Mouse (Mus musculus) gastrocnemius, postnatal 4 days (tissue): Measurements from ENCODE around the gene Exosc5. TPM values are rescaled to one million over a fixed set of nuclear protein-coding genes. Genes with fewer than 3 reads are reported as not detected.

Experiments
- DNase-seq, 2 experiments: peaks; one replicate each; pipeline ENCODE4 v3.0.0; 2021 to 2022; ENCODE audit warnings: low spot score in 2 of 2, mixed read lengths in 2 of 2
- total RNA-seq, 2 experiments: library from RNA; stranded (reverse); gene quantifications; 2 replicates each; pipeline ENCODE4 v1.2.3; 2021

Exosc5 gene
- total RNA-seq, 2 experiments from 2014 or later = 24.5 to 25.7 TPM

DNA sequence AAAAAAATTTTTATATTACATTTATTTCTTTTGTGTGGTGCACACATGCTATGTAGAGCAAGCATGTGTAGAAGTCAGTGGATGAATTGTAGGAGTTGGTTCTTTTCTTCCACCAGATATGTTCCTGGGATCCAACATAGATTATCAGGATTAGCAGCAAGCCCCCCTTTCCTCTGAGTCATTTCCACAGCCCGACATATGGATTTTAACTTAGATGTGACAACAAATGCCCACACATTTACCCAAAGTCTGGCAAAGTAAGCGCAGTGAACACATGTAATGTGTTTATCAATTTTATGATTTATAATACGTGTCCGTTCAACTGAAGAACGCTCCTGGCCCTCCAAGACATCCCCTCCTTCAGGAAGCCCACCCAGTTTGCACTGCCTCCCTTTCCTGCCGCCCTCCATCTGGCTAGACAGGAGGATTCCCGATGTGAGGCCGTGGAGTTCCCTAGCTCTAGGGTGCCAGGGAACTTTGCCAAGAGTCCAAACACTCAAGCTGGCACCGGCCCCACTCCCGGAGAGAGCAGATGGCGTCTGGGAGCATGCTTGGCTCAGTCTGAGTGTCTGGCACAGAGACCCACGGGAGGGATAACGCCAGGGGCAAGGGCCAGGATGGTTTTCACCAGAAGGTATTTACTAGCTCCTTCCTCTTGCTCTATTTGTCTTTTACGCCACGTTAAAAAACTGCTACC lies 17.3 kb downstream of the Exosc5 start:
- DNase-seq = peak; percentile 70 to 84

DNA sequence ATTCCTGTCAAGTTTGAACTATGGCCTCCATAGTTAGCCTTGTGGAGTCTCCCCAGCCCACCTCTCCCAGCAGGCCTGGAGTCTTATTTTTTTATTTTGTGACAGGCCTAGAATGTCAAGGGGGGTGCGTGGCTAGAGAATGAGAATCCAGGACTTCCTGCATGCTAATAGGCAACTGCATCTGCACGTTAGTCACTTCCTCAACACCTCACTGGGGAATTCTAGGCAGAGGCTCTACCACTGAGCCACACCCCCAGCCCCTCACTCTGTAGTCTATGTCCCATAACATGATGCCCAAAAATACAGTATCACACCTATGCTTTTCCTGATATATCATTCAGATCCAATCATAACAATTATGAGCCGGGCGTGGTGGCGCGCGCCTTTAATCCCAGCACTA lies 18.0 kb downstream of the Exosc5 start:
- DNase-seq = no peak

- DNase-seq = no peak
Observed at GRCm38 (mm10) chr7:25679971-25680370, 21.0 kb downstream of the Exosc5 start.

- DNase-seq = peak; percentile 86 to 94
Observed at GRCm38 (mm10) chr7:25680514-25681258, 21.7 kb downstream of the Exosc5 start, which contains the start of gene B9d2. Gene B9d2 (plus strand): TSS chr7:25680780.

DNA sequence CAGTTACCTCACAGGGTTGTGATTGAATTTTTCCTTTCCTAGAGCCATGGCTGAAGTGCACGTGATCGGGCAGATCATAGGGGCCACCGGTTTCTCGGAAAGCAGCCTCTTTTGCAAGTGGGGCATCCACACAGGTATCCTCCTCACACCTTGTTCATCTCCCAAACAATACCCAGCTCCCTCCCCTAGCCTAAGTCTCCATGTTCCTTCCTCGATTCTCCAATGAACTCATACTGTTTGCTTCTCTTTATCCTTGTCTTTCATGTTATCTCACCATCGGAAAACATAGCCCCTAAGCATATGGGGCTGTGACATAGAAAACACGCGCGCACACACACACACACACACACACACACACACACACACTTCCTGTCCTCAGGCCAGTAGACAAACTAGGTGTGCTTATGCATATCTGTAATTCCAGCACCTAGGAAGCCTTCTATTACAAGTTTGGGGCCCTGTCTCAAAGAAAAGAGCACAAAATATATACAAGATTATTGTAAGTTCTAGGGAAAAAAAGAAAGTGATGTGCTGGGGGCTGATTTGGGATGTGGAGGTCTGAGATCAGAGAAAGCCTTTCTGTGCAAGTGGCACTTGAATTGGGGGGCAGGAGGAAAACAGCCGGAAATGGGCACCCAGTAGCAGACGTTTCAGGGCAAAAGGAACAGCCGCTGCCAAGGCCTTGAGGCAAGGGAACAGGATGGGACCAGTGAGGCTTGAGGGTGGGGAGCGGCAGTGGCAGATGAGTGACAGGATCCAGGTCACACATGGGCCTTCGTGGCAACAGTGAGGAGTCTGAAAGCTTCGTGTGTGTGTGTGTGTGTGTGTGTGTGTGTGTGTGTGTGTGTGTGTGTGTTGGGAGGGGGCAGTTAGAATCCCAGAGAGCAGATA lies 22.6 kb downstream of the Exosc5 start:
- no peak for DNase-seq

DNA sequence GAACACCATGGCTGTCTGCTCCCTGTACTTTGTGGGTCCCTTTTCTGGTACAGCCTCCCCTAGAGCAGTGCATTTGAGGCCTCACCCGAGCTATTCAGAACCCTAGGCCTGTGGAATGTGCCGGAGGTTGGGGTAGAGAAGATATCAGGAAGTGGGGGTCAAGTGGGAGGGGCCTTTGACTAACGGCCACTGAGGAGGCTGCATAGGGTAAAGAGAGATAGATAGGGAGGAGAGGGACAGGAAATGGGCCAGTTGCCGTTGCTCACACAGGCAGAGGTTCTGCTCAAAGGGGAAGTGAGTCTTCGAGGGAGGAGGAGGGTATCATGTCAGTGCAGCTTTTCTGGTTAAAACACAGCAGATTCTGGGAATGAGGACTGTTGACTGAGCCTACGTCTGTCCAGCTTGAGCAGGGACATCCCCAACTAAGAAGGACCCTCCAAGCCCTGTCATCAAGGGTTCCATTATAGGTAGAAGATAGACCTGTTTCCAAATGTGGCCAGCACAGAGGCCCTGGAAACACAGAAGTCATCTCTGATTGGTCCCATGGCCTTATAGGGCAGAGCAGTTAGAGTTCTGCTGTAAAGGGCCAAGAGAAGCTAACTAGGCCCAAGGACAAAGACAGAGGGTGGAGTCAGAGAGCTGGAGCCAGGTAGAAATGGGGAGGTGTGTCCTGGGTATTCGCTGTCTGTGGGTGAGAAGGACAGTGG lies 24.7 kb downstream of the Exosc5 start:
- DNase-seq = no peak

- DNase-seq = no peak
Observed at GRCm38 (mm10) chr7:25684659-25685058, 25.7 kb downstream of the Exosc5 start.

GRCm38 (mm10) chr7:25685926-25686470 lies 27.0 kb downstream of the Exosc5 start:
- no peak for DNase-seq

GRCm38 (mm10) chr7:25686680-25687531 lies 27.9 kb downstream of the Exosc5 start, which contains the start of gene Tgfb1:
Gene Tgfb1 (plus strand): TSS chr7:25687002.
- DNase-seq = peak; percentile 63 to 71

DNA sequence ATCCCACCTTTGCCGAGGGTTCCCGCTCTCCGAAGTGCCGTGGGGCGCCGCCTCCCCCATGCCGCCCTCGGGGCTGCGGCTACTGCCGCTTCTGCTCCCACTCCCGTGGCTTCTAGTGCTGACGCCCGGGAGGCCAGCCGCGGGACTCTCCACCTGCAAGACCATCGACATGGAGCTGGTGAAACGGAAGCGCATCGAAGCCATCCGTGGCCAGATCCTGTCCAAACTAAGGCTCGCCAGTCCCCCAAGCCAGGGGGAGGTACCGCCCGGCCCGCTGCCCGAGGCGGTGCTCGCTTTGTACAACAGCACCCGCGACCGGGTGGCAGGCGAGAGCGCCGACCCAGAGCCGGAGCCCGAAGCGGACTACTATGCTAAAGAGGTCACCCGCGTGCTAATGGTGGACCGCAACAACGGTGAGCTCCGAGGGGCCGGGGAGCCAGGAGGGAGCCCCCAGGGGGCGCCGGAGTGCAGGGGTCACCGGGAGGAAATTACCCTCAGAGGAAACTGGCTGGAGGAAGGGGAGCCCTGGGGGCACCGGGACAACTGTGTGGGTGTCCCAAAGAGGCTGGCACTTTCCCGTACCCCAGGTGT lies 28.9 kb downstream of the Exosc5 start:
- peak in 1 of 2 experiments; percentile 62 for DNase-seq

- DNase-seq = peak in 1 of 2 experiments; percentile 65
Observed at GRCm38 (mm10) chr7:25688810-25689586, 30.0 kb downstream of the Exosc5 start.

DNA sequence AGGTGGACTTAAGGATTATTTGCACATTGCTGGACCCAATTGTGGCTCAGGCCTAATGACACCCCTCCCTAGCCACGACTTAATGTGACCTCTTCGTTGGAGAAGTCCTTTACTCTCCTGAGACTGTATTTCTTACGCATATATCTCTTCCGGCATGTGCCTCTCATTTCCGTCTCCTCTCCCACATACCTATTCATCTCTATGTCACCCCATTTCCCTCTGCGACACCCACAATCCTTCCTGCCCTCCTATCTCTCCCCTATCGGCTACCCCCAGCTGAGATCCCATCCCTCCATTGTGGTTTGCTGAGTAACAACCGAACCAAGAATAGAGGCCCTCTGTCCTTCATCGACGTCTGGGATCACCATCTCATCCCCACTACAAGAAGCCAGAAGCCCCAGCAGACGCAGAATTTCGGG lies 30.6 kb downstream of the Exosc5 start:
- DNase-seq = no peak

DNA sequence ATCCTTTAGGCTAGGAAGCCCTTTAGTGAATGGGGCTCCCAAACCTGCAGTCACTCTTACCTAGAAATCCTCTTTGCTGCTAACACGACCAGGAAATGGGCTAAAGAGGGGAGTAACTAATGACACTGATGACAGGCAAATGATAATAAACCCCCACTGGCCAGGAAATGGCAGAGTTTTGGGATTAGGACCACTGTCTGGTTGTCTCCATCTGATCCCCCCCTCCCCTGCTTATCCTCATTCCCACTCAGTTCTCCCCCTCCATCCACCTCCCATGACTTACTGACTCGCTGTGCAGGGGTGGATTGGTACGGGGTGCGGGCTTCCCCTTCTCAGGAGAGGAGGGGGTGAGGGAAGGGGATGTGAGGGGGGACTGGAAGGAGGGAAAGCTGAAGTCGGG lies 31.1 kb downstream of the Exosc5 start:
- no peak for DNase-seq

- no peak for DNase-seq
Observed at GRCm38 (mm10) chr7:25694104-25694503, 35.1 kb downstream of the Exosc5 start.

GRCm38 (mm10) chr7:25699851-25700250 lies 40.9 kb downstream of the Exosc5 start:
- DNase-seq = no peak

GRCm38 (mm10) chr7:25700732-25701131 lies 41.8 kb downstream of the Exosc5 start:
- DNase-seq = no peak

DNA sequence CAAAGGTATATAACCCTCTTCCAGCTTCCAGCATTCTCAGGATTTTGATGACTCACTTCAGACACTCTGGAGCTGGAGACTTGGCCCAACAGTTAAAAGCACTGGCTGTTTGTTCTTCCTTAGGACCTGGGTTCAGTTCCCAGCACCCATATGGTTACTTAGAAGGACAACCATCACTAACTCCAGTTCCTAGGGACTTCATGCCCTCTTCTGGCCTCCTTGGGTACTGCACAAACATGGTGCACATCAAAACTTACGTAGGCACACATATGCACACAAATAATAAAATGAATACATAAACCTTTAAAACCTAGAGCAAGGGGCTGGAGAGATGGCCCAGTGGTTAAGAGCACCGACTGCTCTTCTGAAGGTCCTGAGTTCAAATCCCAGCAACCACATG lies 43.4 kb downstream of the Exosc5 start:
- DNase-seq = no peak

GRCm38 (mm10) chr7:25703793-25704494 lies 45.0 kb downstream of the Exosc5 start:
- no peak for DNase-seq
